Mouse (Mus musculus) heart, postnatal 14 days (tissue): Measurements from ENCODE around the gene Sept3. TPM values are rescaled to one million over a fixed set of nuclear protein-coding genes. Genes with fewer than 3 reads are reported as not detected.

Experiments used
- DNase-seq, 2 experiments: peaks; one replicate each; pipeline ENCODE4 v3.0.0; 2021 to 2022
- intact Hi-C: fragments of 180-260 bp; cut with DNase I; formaldehyde crosslinking; loops from one replicate; pipeline ENCODE4 v1.15.1; 2025
- total RNA-seq, 2 experiments: library from RNA; stranded (reverse); gene quantifications; 2 replicates each; pipeline ENCODE4 v1.2.3; 2021

Gene Sept3
- total RNA-seq, 2 experiments from 2014 or later = 0.17 to 0.24 TPM

DNA sequence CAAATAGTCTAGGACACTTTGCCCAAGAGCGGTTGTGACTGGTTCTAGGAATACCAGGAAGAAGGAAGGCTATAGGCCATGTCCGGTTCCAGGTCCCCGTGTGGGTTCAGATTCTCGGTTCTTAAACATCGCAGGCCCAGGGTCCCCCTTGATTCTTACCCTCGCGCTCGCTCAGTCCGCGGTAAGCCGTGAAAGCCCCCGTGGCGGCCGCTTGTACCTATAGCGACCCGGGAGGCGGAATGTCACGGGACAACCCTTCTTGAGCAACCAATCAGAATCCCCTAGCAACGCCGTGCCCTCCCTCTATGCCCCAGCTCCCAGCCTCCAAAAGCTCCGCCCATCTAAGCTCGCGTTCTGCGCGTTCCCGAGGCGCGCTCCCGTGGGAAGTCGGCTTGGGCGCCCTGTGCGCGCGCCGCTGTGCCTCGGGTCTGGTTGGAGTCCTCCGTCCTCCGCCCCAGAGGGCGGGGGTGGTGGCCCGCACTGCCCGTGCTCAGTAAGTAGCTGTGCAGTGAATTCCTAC is 64.0 kb downstream of the Sept3 start, which contains the start of the genes Naga, Pheta2 and Smdt1:
Gene Naga, minus strand, starts transcription at position 333 of the 520 bp plus-strand sequence.
Gene Pheta2, plus strand, starts transcription at position 350 of the 520 bp plus-strand sequence.
Gene Smdt1, plus strand, starts transcription at position 367 of the 520 bp plus-strand sequence.
- intact Hi-C loops = no loop called here
- DNase-seq = peak; percentile 98 to 99

DNA sequence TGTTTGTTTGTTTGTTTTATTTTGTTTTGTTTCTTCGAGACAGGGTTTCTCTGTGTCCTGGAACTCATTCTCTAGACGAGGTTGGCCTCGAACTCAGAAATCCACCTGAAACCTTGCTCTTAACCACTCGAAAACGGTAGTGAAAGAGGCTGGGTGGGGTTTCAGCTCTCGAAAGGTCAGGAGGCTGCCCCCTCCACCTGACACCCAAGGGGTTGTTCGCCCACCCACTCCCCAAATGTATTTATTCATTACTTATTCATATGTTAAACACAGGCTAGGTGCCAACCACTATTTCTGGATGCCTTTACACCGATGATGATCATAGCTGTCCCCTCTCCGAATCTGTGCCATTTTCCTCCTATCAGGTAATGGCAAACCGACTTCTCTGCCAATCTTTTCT is 64.5 kb downstream of the Sept3 start:
- DNase-seq = no peak
- intact Hi-C loops = no loop called here

- DNase-seq = no peak
- intact Hi-C loops = no loop called here
Measured at GRCm38 (mm10) chr15:82339634-82340254, 65.1 kb downstream of the Sept3 start.

DNA sequence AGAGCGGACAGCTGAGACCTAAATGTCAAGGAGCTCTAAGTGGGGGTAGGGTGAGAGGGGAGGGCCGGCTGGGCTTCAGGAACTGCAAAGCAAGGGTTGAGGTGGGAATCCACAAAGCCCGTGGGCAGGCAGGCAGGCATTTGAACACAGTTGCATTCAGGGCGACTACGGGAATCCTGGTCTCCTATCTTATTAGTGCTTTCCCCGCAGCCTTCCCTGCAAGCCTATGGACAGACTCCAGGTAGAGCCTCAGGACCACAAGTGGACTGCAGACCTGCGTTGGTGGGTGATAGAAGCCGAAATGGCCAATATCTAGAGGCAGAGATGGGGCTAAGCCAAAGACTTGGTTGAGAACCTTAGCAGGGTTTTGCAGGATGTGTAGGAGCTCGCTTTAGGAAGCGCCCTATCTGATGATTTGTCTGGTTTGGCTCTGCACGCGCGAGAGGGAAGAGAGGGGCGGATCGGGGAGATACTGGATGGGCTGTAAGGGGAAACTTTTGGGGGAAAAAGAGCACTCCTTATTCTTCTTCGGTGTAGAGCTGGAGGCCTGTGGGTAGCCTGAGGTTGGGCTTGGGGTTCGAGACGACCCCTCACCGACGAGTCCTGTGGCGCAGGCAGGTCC is 65.8 kb downstream of the Sept3 start:
- intact Hi-C loops = no loop called here
- DNase-seq = no peak

DNA sequence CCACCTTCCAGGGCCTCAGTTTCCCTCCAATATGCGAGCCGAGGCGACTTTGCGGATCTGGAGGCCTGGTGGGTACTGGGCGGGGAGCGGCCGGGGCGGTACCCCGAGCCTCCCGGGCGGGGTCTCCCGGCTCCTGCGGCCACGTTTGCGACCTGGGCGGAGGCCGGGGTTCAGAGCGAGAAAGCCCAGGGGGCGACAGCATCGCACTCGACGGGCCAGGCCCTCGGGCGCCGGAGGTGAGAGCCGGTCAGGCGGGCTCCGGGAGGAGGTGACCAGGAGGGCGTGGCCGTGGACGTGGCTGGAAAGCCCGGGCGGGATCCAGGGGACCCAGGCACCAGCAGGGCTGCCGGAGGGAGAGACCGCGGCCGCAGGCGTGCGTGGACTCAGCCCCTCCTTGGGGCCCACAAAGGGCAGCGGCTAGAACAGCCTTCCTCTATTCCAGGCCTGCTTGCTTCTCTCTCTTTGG is 66.4 kb downstream of the Sept3 start:
- intact Hi-C loops = no loop called here
- peak; percentile 71 to 74 for DNase-seq

GRCm38 (mm10) chr15:82341675-82342542 is 67.2 kb downstream of the Sept3 start:
- DNase-seq = no peak
- intact Hi-C loops = no loop called here

DNA sequence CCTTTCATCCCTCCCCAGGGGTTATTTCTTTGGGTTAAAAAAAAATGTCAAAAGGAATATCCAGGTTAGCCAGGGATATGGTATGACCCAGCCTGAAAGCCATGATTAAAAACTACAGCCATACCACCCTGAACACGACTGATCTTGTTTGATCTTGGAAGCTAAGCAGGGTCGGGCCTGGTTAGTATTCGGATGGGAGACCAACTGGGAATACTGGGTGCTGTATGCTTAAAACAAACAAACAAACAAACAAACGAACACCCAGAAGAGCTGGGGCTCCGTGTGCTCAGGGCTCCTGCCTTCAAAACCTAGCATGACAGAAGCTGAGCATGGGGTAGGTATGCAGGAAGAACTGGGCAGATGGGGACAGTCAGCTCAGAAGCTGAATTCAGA is 67.8 kb downstream of the Sept3 start:
- intact Hi-C loops = no loop called here
- no peak for DNase-seq

DNA sequence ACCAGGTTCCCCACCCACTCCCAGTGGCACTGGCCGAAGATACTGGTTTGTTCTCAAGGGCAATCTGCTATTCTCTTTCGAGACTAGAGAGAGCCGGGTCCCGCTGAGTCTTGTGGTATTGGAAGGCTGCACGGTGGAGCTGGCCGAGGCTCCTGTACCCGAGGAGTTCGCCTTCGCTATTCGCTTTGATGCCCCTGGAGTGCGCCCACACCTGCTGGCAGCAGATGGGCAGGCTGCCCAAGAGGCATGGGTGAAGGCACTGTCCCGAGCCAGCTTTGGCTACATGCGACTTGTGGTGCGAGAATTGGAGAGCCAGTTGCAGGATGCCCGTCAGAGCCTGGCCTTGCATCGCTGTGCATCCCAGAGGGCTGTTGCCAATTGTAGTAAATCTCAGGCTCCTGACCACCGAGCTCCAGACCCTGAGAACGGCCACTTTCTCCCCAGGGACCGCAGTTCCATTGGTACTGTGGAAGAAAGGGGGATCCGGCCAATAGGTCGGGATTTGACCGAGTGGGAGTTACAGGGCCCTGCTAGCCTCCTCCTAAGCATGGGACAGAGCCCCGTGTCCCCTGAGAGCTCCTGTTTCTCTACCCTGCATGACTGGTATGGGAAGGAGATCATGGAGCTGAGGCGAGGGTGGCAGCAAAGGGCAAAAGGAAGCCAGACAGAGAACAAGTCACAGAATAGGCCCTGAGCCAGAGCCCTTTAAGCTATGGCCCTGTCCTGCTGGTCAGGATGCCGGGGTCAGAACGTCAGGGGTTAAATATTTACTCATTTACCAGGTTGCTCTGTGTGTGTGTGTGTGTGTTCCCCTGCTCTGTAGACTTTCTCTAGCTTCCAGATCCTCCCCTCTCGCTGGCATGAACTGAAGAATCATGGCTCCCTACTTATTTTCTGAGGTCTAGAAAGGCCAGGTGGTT is 68.9 kb downstream of the Sept3 start:
- no peak for DNase-seq
- intact Hi-C loops = no loop called here

Other genes starting within 250 kb of the Sept3 start
- gene Desi1, start 241.0 kb upstream of the Sept3 start, total RNA-seq = 10 to 100 TPM; 22.6 to 27.9 TPM
- 10 to 100 TPM; 48.6 to 53.8 TPM for gene Snu13, start 227.3 kb upstream of the Sept3 start, total RNA-seq
- not detected for gene 4930407I10Rik, start 215.7 kb upstream of the Sept3 start, total RNA-seq
- not detected for gene Mei1, start 204.9 kb upstream of the Sept3 start, total RNA-seq
- 1 to 10 TPM; 4.8 to 5.8 TPM for gene Ccdc134, start 147.0 kb upstream of the Sept3 start, total RNA-seq
- 10 to 100 TPM; 18.7 to 22.6 TPM for gene Srebf2, start 127.7 kb upstream of the Sept3 start, total RNA-seq
- under 1 TPM; 0.14 to 0.34 TPM for gene Shisa8, start 62.1 kb upstream of the Sept3 start, total RNA-seq
- gene Tnfrsf13c, start 50.5 kb upstream of the Sept3 start, total RNA-seq = under 1 TPM; 0.24 TPM
- 1 to 10 TPM; 1.9 to 3.2 TPM for gene Cenpm, start 30.1 kb upstream of the Sept3 start, total RNA-seq
- not detected for gene 1500009C09Rik, start 22.5 kb upstream of the Sept3 start, total RNA-seq
- not detected for gene Wbp2nl, start 24.1 kb downstream of the Sept3 start, total RNA-seq
- 10 to 100 TPM; 28.9 to 33.4 TPM for gene Naga, start 64.0 kb downstream of the Sept3 start, total RNA-seq
- gene Pheta2, start 64.0 kb downstream of the Sept3 start, total RNA-seq = 1 to 10 TPM; 2.0 to 2.3 TPM
- gene Smdt1, start 64.1 kb downstream of the Sept3 start, total RNA-seq = 100 to 1,000 TPM; 197 to 205 TPM
- gene Ndufa6, start 79.4 kb downstream of the Sept3 start, total RNA-seq = 100 to 1,000 TPM; 577 to 610 TPM
- gene Cyp2d22, start 105.4 kb downstream of the Sept3 start, total RNA-seq = 10 to 100 TPM; 21.9 to 25.7 TPM
- gene Cyp2d11, start 119.1 kb downstream of the Sept3 start, total RNA-seq = not detected
- under 1 TPM in 1 of 2 experiments, not detected in 1; 0.43 TPM for gene Cyp2d10, start 132.3 kb downstream of the Sept3 start, total RNA-seq
- gene Cyp2d9, start 158.5 kb downstream of the Sept3 start, total RNA-seq = not detected